Mouse (Mus musculus): Measurements from ENCODE around the gene Tmem131l. TPM values are rescaled to one million over a fixed set of nuclear protein-coding genes. Genes with fewer than 3 reads are reported as not detected.

The Tmem131l gene
- total RNA-seq, 2 experiments from 2014 or later, result 34.6 to 40.3 TPM

- intact Hi-C loops (cut with DNase I), result no loop called here
- DNase-seq (ENCODE audit: extremely low spot score in 1 of 2, low spot score in 2 of 2), result no peak
Observed at GRCm38 (mm10) chr3:83958951-83959681, 80.9 kb downstream of the Tmem131l start.

GRCm38 (mm10) chr3:83953879-83954278, 86.1 kb downstream of the Tmem131l start:
- intact Hi-C loops (cut with DNase I), result no loop called here
- no peak for DNase-seq (ENCODE audit: extremely low spot score in 1 of 2, low spot score in 2 of 2)

DNA sequence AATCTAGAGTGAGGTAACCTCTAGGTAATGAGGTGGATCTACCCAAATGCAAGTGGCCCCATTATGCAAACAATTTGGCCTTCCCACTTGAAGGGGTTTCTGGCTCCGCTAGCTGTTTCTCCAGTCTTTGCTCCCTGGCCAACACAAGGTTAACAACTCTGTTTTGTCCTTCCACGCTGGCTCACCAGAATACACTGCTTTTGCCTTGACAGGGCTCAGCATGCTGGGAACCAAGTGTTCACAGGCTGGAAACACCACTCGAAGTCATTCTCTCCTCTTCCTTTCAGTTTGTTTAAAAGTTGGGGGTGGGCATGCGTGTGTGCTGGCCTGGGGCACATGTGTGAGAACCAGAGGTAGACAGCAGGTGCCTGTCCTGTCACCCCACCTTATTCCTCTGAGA, 91.2 kb downstream of the Tmem131l start:
- no peak for DNase-seq (ENCODE audit: extremely low spot score in 1 of 2, low spot score in 2 of 2)
- intact Hi-C loops (cut with DNase I), result loop anchor here (5.0 to 10.0 kb wide), 3 partner anchors 88 to 358 kb away; partner anchors contain the start of genes Mnd1 and Trim2

GRCm38 (mm10) chr3:83947476-83948245, 92.3 kb downstream of the Tmem131l start:
- intact Hi-C loops (cut with DNase I), result loop anchor here (5.0 to 10.0 kb wide), 3 partner anchors 90 to 360 kb away; partner anchors contain the start of genes Mnd1 and Trim2
- no peak for DNase-seq (ENCODE audit: extremely low spot score in 1 of 2, low spot score in 2 of 2)

DNA sequence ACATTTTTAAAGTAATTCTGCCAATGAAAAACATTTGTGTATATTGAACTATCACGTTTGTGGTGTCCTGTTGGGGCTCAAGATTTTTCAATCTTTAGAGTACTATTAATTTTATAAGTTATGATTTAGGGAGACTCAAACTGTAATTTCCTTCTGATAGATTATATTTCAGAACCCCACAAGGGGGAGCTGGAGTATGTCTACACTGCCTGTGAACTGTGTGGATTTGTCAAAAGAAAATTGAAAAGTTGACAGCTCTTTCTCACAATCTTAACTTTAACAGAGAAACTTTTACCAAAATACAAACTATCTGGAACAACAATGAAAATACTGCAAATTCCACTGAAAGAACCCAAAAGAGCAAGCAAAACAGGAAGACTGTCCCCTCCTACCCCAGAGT, 93.1 kb downstream of the Tmem131l start:
- DNase-seq (ENCODE audit: extremely low spot score in 1 of 2, low spot score in 2 of 2), result no peak
- intact Hi-C loops (cut with DNase I), result loop anchor here (5.0 to 10.0 kb wide), 3 partner anchors 90 to 360 kb away; partner anchors contain the start of genes Mnd1 and Trim2

DNA sequence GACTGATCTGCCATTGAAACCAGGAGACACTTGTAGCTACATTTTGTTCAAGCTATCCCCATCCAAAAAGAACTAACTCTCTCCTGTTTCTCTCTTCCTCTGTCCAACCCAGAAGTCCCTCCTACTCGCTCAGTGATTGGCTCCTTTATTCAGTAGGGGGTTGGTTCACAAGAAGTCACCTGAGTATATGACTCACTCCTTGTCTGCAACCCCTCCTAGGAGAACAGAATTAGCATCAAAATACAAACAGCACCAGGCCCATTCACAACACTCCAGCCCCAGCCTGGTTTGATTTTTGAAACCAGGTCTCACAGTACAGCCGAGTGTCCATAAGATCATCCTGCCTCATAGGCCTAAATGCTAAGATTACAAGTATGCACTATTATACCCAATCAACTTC, 96.3 kb downstream of the Tmem131l start:
- no peak for DNase-seq (ENCODE audit: extremely low spot score in 1 of 2, low spot score in 2 of 2)
- intact Hi-C loops (cut with DNase I), result loop anchor here (10.0 kb wide), 1 partner anchor 211 kb away; the partner anchor contains the start of gene Mnd1

DNA sequence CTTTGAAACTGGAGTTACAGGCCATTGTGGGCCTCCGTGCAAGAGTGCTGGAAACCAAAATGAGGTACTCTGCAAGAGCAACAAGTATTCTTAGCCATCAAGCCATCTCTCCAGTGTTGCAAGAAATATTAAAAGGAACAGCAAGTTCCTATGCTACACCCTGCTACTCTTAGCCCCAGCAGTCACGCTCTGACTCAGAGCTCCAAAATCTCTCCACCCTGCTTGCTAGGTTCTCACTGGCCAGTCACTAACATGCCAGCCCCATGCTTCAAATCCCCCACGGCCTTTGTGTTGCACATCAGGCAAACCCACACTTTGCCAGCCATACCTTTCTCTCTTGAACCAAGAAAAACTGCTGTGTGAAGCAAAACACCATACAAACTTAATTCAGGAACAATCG, 96.8 kb downstream of the Tmem131l start:
- intact Hi-C loops (cut with DNase I), result loop anchor here (10.0 kb wide), 1 partner anchor 212 kb away; the partner anchor contains the start of gene Mnd1
- no peak for DNase-seq (ENCODE audit: extremely low spot score in 1 of 2, low spot score in 2 of 2)

DNA sequence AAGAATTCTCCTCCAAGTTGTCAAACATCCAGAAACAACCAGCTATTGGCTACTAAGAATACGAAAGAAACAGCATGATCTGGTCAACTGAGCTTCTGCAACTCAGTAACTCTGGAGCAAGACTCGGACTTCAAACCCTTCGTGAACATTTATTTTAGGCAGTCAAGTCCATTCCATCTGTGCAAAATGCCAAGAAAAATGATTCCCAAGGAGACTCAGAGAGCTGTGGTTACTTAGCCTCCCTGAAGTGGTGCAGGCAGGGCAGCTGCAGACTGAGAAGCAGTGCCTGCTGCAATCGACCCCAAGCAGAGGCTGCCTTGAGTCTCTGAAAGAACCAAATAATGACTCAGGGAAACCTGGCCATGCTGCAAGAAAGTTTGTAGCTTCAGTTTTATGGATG, 98.1 kb downstream of the Tmem131l start:
- no peak for DNase-seq (ENCODE audit: extremely low spot score in 1 of 2, low spot score in 2 of 2)
- intact Hi-C loops (cut with DNase I), result loop anchor here (10.0 kb wide), 1 partner anchor 213 kb away; the partner anchor contains the start of gene Mnd1

DNA sequence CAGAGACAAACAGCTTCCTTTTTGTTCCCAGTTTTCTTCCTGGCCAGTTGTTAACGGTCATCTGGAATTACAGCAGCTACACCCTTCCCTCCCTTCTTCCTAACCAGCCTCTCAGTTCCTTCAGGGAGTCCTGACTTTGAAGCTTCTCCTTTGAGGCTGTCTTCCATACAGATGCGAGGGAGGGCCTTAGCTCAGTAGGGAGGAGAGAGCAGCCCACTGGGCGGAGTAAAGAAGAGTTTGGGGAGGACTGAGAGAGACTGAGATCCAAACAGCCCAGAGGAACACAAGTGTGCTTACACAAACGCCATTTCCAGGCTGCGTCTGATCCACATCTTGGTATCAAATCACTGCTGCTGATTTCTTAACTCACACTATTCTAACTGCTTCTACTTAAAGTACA, 101.1 kb downstream of the Tmem131l start:
- intact Hi-C loops (cut with DNase I), result no loop called here
- DNase-seq (ENCODE audit: extremely low spot score in 1 of 2, low spot score in 2 of 2), result no peak

- intact Hi-C loops (cut with DNase I), result no loop called here
- DNase-seq (ENCODE audit: extremely low spot score in 1 of 2, low spot score in 2 of 2), result no peak
Observed at GRCm38 (mm10) chr3:83934514-83934913, 105.5 kb downstream of the Tmem131l start.

GRCm38 (mm10) chr3:83915768-83916496, 124.0 kb downstream of the Tmem131l start:
- intact Hi-C loops (cut with DNase I), result loop anchor here (10.0 kb wide), 1 partner anchor 239 kb away; the partner anchor contains the start of gene Mnd1
- DNase-seq (ENCODE audit: extremely low spot score in 1 of 2, low spot score in 2 of 2), result peak in 1 of 2 experiments; percentile 46

- intact Hi-C loops (cut with DNase I), result loop anchor here (10.0 kb wide), 1 partner anchor 240 kb away; the partner anchor contains the start of gene Mnd1
- no peak for DNase-seq (ENCODE audit: extremely low spot score in 1 of 2, low spot score in 2 of 2)
Observed at GRCm38 (mm10) chr3:83915102-83915501, 124.9 kb downstream of the Tmem131l start.

GRCm38 (mm10) chr3:83910707-83911106, 129.3 kb downstream of the Tmem131l start:
- intact Hi-C loops (cut with DNase I), result loop anchor here (10.0 kb wide), 1 partner anchor 244 kb away; the partner anchor contains the start of gene Mnd1
- DNase-seq (ENCODE audit: extremely low spot score in 1 of 2, low spot score in 2 of 2), result no peak

DNA sequence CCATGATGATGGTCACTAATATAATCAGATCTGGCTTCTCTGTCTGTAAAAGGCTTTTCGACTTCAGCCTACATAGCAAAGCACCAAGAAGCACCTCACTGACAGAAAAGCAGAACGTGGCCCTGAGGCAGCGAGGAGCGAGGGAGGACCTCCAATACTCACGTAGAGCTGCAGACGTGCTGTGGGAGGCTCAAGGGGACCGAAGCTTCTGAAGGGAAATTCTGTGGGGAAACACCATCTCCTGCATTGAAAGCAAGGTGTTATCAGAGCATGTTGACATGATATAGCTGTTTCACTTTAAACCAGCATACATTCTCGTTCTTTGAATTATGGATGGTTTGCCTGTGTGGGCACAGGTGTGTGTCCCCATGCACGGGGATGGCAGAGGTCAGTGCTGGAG, 133.8 kb downstream of the Tmem131l start:
- intact Hi-C loops (cut with DNase I), result no loop called here
- DNase-seq (ENCODE audit: extremely low spot score in 1 of 2, low spot score in 2 of 2), result no peak

DNA sequence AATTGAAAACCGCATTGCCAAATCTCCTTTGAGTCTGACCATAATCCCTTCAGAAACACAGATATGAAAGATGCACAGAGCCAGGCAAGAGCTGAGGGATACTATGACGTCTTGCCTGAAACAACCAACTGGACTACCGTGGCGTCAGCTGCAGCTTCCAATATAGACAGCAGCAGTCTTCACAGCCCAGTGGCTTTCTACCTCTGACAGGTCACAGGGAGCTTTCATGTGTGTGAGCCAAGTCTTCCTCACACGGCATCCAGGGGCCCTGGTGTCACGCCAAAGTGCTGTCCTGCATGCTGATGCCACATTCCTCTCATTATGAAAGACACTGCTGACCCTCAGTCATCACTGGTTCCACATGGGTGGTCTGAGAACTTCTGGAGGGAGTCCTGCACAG, 134.8 kb downstream of the Tmem131l start:
- DNase-seq (ENCODE audit: extremely low spot score in 1 of 2, low spot score in 2 of 2), result no peak
- intact Hi-C loops (cut with DNase I), result no loop called here

GRCm38 (mm10) chr3:83904176-83904958, 135.6 kb downstream of the Tmem131l start:
- intact Hi-C loops (cut with DNase I), result no loop called here
- DNase-seq (ENCODE audit: extremely low spot score in 1 of 2, low spot score in 2 of 2), result no peak

DNA sequence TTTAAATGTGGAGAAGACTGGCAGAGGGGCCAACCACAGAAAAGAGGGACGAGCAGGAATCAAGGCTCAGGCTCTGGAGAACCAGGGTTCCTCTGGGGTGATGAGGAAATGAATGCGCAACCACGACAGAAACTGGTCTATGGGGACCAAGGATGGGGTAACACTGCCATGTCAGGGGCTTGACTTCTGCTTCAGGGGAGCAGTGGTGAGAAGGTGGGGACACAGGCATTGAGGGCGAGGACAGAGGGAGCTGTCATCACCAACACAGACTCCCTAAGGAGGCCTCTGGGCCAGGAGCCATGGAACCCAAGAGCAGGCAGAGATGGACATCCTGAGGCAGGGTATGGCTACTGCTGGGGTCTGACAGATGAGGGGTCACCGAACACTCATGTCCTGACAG, 137.0 kb downstream of the Tmem131l start:
- no peak for DNase-seq (ENCODE audit: extremely low spot score in 1 of 2, low spot score in 2 of 2)
- intact Hi-C loops (cut with DNase I), result no loop called here

GRCm38 (mm10) chr3:83902459-83902858, 137.5 kb downstream of the Tmem131l start:
- DNase-seq (ENCODE audit: extremely low spot score in 1 of 2, low spot score in 2 of 2), result no peak
- intact Hi-C loops (cut with DNase I), result no loop called here
